Mouse (Mus musculus) limb, embryonic 15.5 days (tissue): Measurements from ENCODE around the gene Nuak1. TPM values are rescaled to one million over a fixed set of nuclear protein-coding genes. Genes with fewer than 3 reads are reported as not detected.
"Not testable (repeated sequence)": the region's sequence is repeated elsewhere in the genome, so short reads cannot be mapped to it uniquely, and the experiment has no call there.

Source experiments
- ATAC-seq: fragments of 200-750 bp; cut with Nextera tagmentation; 2 replicates; pipeline ENCODE4 v1.8.0; 2017; ENCODE audit warnings: low read depth, moderate TSS enrichment; ENCODE audit not compliant: insufficient number of reproducible peaks, low FRiP score, low TSS enrichment
- H3K27ac ChIP-seq: fragments of 300-500 bp; sonication (generic); 2 replicates; pipeline ENCODE4 v1.5.1; 2015; ENCODE audit warnings: moderate library complexity, mild to moderate bottlenecking, inconsistent platforms
- H3K27me3 ChIP-seq: fragments of 300-500 bp; sonication (generic); 2 replicates; pipeline ENCODE4 v1.6.1; 2015; ENCODE audit warnings: inconsistent platforms
- H3K36me3 ChIP-seq: fragments of 300-500 bp; sonication (generic); 2 replicates; pipeline ENCODE4 v1.6.1; 2015; ENCODE audit warnings: inconsistent platforms
- H3K4me1 ChIP-seq: fragments of 300-500 bp; sonication (generic); 2 replicates; pipeline ENCODE4 v1.6.1; 2015; ENCODE audit warnings: inconsistent platforms
- H3K4me2 ChIP-seq: fragments of 300-500 bp; sonication (generic); 2 replicates; pipeline ENCODE4 v1.6.1; 2015; ENCODE audit warnings: mild to moderate bottlenecking, inconsistent platforms
- H3K4me3 ChIP-seq: fragments of 300-500 bp; sonication (generic); 2 replicates; pipeline ENCODE4 v1.5.1; 2015; ENCODE audit warnings: mild to moderate bottlenecking, inconsistent platforms
- H3K9ac ChIP-seq: fragments of 300-500 bp; sonication (generic); 2 replicates; pipeline ENCODE4 v1.6.1; 2015; ENCODE audit warnings: inconsistent platforms
- H3K9me3 ChIP-seq: fragments of 300-500 bp; sonication (generic); 2 replicates; pipeline ENCODE4 v1.6.1; 2016; ENCODE audit warnings: inconsistent platforms
- WGBS: fragments of 180-500 bp; shearing (Covaris S2); methylation state at CpG from one replicate; pipeline ENCODE4 v1.1.7; 2015; 5-methylcytosine and 5-hydroxymethylcytosine counted together
- polyA plus RNA-seq: library from polyadenylated mRNA; unstranded; fragments of >200 nt; fragmentation: Nextera tagmentation; extraction: Ambion mirVana; gene quantifications from 2 replicates; pipeline ENCODE4 v1.2.1, GENCODE M21; 2015

Gene Nuak1
- polyA plus RNA-seq: 3.1 and 3.9 TPM in 2 replicates

- peak within 1 kb of the TSS; percentile 90 for H3K4me3 ChIP-seq
- peak within 1 kb of the TSS; percentile 78 for H3K4me2 ChIP-seq
- peak; percentile 88 for ATAC-seq
- H3K27ac ChIP-seq: peak within 1 kb of the TSS; percentile 97
- WGBS: under 1% methylated on average over 89 of the region's 94 CpGs
- H3K4me1 ChIP-seq: peaks cover 42% of the 10 kb centered on the region
- H3K27me3 ChIP-seq: no peaks in the 10 kb centered on the region
- no peaks in the 10 kb centered on the region for H3K36me3 ChIP-seq
- no peaks in the 10 kb centered on the region for H3K9me3 ChIP-seq
- peak within 1 kb of the TSS; percentile 99 for H3K9ac ChIP-seq
Observed at GRCm38 (mm10) chr10:84440541-84441433, at the start of gene Nuak1. Nuak1 (minus strand) TSS chr10:84440597.

- 85% methylated on average over 5 of the region's 5 CpGs for WGBS
Observed at GRCm38 (mm10) chr10:84490115-84490514, 49.7 kb upstream of the Nuak1 start.

GRCm38 (mm10) chr10:84488315-84488714 lies 47.9 kb upstream of the Nuak1 start:
- H3K4me1 ChIP-seq: no peaks in the 10 kb centered on the region
- no peaks in the 10 kb centered on the region for H3K27me3 ChIP-seq
- no peaks in the 10 kb centered on the region for H3K9me3 ChIP-seq
- no peak for ATAC-seq
- H3K4me3 ChIP-seq: no peak overlapping the region
- H3K4me2 ChIP-seq: no peak overlapping the region
- WGBS: 47% methylated on average over 6 of the region's 6 CpGs
- H3K36me3 ChIP-seq: no peaks in the 10 kb centered on the region
- no peak overlapping the region for H3K27ac ChIP-seq
- no peak overlapping the region for H3K9ac ChIP-seq

More at GRCm38 (mm10) chr10:84490115-84490514, 49.7 kb upstream of the Nuak1 start:
- H3K4me1 ChIP-seq: no peaks in the 10 kb centered on the region
- no peak overlapping the region for H3K9ac ChIP-seq
- ATAC-seq: no peak
- H3K4me3 ChIP-seq: no peak overlapping the region
- no peaks in the 10 kb centered on the region for H3K9me3 ChIP-seq
- no peaks in the 10 kb centered on the region for H3K36me3 ChIP-seq
- H3K27me3 ChIP-seq: no peaks in the 10 kb centered on the region
- no peak overlapping the region for H3K27ac ChIP-seq
- no peak overlapping the region for H3K4me2 ChIP-seq

- Histone ChIP-seq H3K9ac (no peak overlapping the region), H3K9me3 (no peaks in the 10 kb centered on the region), H3K4me1 (peaks cover 7% of the 10 kb centered on the region; the same call in 1 of the 2 replicates), H3K4me3 (no peak overlapping the region), H3K4me2 (no peak overlapping the region), H3K27ac (no peak overlapping the region), H3K27me3 (no peaks in the 10 kb centered on the region), H3K36me3 (no peaks in the 10 kb centered on the region)
- ATAC-seq: no peak
- 21% methylated on average over 1 of the region's 1 CpGs for WGBS
Observed at GRCm38 (mm10) chr10:84484661-84485060, 44.3 kb upstream of the Nuak1 start.

GRCm38 (mm10) chr10:84483553-84483952 lies 43.2 kb upstream of the Nuak1 start:
- Histone ChIP-seq H3K36me3 (no peaks in the 10 kb centered on the region), H3K27me3 (no peaks in the 10 kb centered on the region), H3K27ac (no peak overlapping the region), H3K9ac (no peak overlapping the region), H3K4me2 (no peak overlapping the region), H3K9me3 (no peaks in the 10 kb centered on the region), H3K4me1 (peaks cover 7% of the 10 kb centered on the region; the same call in 1 of the 2 replicates), H3K4me3 (no peak overlapping the region)
- ATAC-seq: no peak
- WGBS: 61% methylated on average over 3 of the region's 3 CpGs

GRCm38 (mm10) chr10:84483069-84483468 lies 42.7 kb upstream of the Nuak1 start:
- no peaks in the 10 kb centered on the region for H3K36me3 ChIP-seq
- ATAC-seq: no peak
- H3K27me3 ChIP-seq: no peaks in the 10 kb centered on the region
- H3K4me1 ChIP-seq: peaks cover 7% of the 10 kb centered on the region; the same call in 1 of the 2 replicates
- H3K4me2 ChIP-seq: no peak overlapping the region
- H3K27ac ChIP-seq: no peak overlapping the region
- no peak overlapping the region for H3K9ac ChIP-seq
- H3K4me3 ChIP-seq: no peak overlapping the region
- H3K9me3 ChIP-seq: no peaks in the 10 kb centered on the region
- 80% methylated on average over 2 of the region's 2 CpGs for WGBS

GRCm38 (mm10) chr10:84482418-84482817 lies 42.0 kb upstream of the Nuak1 start:
- not testable (repeated sequence) for H3K4me3 ChIP-seq, H3K27me3 ChIP-seq, H3K9me3 ChIP-seq, H3K4me1 ChIP-seq, H3K36me3 ChIP-seq, H3K4me2 ChIP-seq, H3K9ac ChIP-seq, H3K27ac ChIP-seq, ATAC-seq
- 90% methylated on average over 15 of the region's 15 CpGs for WGBS

- Histone ChIP-seq H3K9ac (no peak overlapping the region), H3K4me3 (no peak overlapping the region), H3K36me3 (no peaks in the 10 kb centered on the region), H3K27ac (peak overlapping the region; percentile 33; the same call in 1 of the 2 replicates), H3K9me3 (no peaks in the 10 kb centered on the region), H3K4me2 (no peak overlapping the region), H3K4me1 (peaks cover 7% of the 10 kb centered on the region; the same call in 1 of the 2 replicates), H3K27me3 (no peaks in the 10 kb centered on the region)
- no peak for ATAC-seq
- WGBS: 42% methylated on average over 5 of the region's 5 CpGs
Observed at GRCm38 (mm10) chr10:84481327-84481671, 40.9 kb upstream of the Nuak1 start.

- no peak for ATAC-seq
- no peak overlapping the region for H3K9ac ChIP-seq
- H3K4me2 ChIP-seq: no peak overlapping the region
- peaks cover 7% of the 10 kb centered on the region; the same call in 1 of the 2 replicates for H3K4me1 ChIP-seq
- H3K4me3 ChIP-seq: no peak overlapping the region
- H3K36me3 ChIP-seq: no peaks in the 10 kb centered on the region
- peak overlapping the region; percentile 33; the same call in 1 of the 2 replicates for H3K27ac ChIP-seq
- H3K9me3 ChIP-seq: no peaks in the 10 kb centered on the region
- WGBS: 55% methylated on average over 8 of the region's 8 CpGs
- no peaks in the 10 kb centered on the region for H3K27me3 ChIP-seq
Observed at GRCm38 (mm10) chr10:84480667-84481326, 40.4 kb upstream of the Nuak1 start.

GRCm38 (mm10) chr10:84480146-84480545 lies 39.7 kb upstream of the Nuak1 start:
- no peak overlapping the region for H3K4me2 ChIP-seq
- peaks cover 7% of the 10 kb centered on the region; the same call in 1 of the 2 replicates for H3K4me1 ChIP-seq
- 87% methylated on average over 4 of the region's 4 CpGs for WGBS
- no peaks in the 10 kb centered on the region for H3K36me3 ChIP-seq
- no peak overlapping the region for H3K27ac ChIP-seq
- H3K27me3 ChIP-seq: no peaks in the 10 kb centered on the region
- H3K4me3 ChIP-seq: no peak overlapping the region
- H3K9me3 ChIP-seq: no peaks in the 10 kb centered on the region
- no peak overlapping the region for H3K9ac ChIP-seq
- ATAC-seq: no peak

- ATAC-seq: 0 out of 2 replicates have a peak, but pooled peaks have one; percentile 26
- Histone ChIP-seq H3K4me1 (peaks cover 7% of the 10 kb centered on the region; the same call in 1 of the 2 replicates), H3K4me3 (no peak overlapping the region), H3K4me2 (no peak overlapping the region), H3K9ac (no peak overlapping the region), H3K9me3 (no peaks in the 10 kb centered on the region), H3K27me3 (no peaks in the 10 kb centered on the region), H3K36me3 (no peaks in the 10 kb centered on the region), H3K27ac (no peak overlapping the region)
- 27% methylated on average over 3 of the region's 3 CpGs for WGBS
Observed at GRCm38 (mm10) chr10:84477613-84478076, 37.2 kb upstream of the Nuak1 start.
